Mouse (Mus musculus): ENCODE measurements at regions not wholly inside any gene's neighbourhood (a gene's known extent, or its start where the extent isn't known, plus 50 kb on each side); places are given as distances from the start of the nearest gene placed in this dataset.

DNA sequence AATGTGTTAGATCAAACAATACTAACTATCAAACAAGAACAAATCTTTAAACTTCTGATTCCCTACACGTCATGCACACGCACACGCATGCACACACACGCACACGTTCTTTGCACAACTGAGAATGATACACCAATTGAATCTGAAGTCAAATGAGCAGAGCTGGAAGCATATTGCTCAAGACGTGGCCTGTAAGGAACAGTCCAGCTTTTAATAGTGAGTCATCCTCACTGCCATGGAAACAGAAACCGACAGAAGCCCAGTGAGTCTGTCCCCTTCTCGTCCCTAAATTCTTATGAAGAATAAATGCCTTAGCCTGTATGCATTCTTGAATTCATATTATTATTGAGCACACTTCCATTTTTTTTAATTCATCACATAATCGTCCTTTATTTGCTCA lies 75.7 kb upstream of the Magi3 start:
- peak; percentile 65 for DNase-seq (ENCODE audit: extremely low read depth, insufficient read length, low spot score)

DNA sequence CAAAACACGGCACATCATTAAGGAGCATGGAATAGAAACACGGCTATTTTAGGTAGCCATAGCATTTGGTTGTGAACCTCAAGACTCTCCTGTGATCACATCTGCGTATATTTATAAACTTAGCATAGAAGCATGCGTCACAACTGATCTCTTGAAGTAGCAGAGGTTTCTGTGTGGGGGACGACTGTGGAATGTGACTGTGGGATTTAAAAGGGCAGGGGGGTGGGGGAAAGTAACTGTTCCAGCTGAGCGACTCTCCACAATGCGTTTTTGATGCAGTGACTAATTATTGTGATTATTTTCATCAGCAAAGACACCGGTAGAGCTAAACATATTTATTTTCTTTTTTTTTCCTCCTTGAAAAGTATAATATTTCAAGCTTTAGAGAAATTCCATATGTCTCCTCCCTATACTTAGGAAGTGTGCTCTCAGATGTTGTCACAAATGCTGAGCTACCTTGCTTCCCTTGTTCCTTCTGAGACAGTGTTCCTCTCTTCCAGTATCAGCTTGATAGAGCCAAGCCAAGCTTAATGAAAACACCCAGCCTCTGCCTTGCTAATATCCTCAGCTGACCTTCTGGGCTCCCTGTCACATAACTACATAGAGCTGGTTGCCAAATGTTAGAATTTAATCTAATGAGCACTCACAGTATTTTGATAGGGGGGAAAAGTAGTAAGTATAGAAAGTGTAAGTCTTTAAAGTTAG lies 75.0 kb upstream of the Magi3 start:
- no peak for DNase-seq (ENCODE audit: extremely low read depth, insufficient read length, low spot score)

DNA sequence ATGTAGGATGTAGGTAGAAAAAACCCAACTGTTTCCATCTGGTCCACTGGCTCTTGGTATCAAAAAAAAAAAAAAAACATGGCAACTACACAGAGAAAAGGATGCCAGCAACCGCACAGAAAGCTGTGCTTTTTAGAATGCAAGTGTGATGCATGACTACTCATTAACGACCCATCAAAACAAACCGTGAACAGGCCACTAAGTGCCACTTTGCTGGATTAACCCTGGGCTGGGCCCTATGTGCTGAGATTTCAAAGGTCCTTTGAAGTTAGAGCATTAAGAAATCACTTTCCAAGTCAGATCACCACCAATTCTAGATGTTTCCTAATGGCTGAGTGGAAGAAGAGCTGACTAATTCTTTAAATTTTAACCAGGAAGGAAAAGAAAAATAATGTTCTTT lies 73.7 kb upstream of the Magi3 start:
- DNase-seq (ENCODE audit: extremely low read depth, insufficient read length, low spot score), result no peak

DNA sequence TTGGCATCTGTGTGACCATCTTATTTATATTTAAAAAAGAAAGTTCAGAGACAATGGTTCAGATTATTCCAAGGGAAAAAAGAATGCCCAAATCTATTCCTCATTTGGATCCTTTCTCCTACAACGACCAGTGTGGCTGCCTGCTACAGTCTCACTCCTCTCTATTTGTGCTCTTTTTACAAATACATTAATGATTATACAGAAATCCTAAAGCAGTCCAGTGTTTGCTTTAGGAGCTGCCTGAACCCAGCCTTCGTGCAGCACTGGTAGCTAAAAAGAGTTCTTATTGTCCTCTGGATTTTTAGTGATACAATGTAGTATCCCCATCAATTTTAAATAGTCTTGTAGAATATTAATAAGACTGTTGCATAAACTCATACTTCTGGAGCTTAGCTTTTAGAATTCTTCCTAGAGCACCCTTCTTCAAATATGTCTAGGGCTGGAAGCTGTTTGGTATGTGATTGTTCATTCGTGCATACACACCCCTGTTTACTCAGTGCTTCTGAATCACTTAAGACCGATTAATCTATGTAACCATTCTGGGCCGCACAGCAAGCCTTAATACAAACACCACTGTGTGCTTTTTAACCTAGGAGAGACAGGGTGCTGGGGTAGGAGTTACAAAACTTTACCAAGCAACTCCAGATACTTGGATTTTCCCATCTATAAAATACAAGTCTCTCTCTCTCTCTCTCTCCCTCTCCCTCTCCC lies 69.0 kb upstream of the Magi3 start:
- no peak for DNase-seq (ENCODE audit: extremely low read depth, insufficient read length, low spot score)

DNA sequence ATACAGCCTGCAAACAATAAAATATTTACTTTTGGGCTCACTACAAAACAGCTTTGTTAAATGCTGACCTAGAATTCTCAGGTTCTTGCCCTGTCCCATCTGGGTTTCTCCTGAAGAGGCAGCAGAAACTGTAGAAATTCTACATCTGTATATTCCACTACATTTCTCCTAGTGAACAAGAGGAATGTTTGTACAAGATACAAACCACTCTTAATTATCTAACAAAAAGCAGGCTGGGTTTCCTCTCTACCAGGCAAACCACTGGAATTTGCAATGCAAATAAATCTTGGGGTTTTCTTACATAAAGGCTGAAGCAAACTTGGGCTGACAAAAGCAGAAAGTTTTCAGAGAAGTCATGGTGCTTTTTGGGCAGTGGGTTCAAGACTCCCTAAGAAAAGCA lies 67.7 kb upstream of the Magi3 start:
- no peak for DNase-seq (ENCODE audit: extremely low read depth, insufficient read length, low spot score)

DNA sequence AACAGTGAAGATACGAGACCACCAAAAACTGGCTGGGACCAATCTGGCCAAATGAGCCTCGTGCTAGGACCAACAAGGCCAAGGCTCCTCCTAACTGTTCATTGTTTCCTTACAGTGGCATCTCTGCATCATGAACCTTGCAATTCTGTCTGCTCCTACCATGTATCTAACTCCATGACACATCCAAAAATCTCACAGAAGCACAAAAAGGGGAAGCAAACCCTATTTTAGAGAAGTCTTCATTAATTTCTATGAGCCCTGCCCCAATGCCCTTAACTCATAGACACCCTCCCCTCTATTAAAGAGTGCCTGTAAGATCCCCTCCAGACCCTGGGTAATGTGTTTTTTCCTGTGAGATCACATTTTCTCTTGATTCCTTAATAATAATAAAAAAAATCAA lies 64.8 kb upstream of the Magi3 start:
- DNase-seq (ENCODE audit: extremely low read depth, insufficient read length, low spot score), result no peak

DNA sequence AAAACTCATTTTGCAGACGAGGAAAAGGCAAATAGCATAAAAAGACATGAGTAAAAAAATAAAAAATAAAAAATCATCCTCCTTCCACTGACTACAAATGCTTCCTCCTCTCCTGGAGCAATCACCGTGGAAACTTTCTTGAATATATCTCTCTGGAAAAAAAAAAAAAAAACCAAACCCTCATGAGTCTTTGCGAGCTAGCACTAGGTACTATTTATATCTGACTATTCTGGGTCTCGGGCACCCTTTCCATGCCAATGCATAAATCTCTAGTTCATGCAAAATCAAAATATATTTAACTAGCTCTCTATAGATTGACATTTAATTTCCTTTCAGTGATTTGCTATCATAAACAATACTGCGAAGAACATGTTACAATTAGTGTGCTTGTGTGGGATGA lies 63.7 kb upstream of the Magi3 start:
- DNase-seq (ENCODE audit: extremely low read depth, insufficient read length, low spot score), result no peak

DNA sequence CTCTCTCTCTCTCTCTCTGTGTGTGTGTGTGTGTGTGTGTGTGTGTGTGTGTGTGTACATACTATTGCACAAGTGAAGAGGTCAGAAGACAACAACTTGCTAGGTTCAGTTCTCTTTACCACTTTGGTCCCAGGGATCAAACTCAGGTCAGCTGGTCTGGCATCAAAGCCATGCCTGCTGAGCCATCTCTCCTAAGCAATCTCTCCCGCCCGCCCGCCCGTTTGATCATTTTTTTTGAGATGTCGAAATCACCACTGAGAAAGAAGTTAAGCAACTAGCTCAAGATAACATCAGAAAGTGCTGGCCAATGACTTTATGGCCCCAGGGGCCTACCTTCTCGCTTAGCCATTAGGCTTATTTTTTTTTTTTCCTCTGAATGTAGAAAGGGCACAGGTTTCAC lies 59.3 kb upstream of the Magi3 start:
- no peak for DNase-seq (ENCODE audit: extremely low read depth, insufficient read length, low spot score)

DNA sequence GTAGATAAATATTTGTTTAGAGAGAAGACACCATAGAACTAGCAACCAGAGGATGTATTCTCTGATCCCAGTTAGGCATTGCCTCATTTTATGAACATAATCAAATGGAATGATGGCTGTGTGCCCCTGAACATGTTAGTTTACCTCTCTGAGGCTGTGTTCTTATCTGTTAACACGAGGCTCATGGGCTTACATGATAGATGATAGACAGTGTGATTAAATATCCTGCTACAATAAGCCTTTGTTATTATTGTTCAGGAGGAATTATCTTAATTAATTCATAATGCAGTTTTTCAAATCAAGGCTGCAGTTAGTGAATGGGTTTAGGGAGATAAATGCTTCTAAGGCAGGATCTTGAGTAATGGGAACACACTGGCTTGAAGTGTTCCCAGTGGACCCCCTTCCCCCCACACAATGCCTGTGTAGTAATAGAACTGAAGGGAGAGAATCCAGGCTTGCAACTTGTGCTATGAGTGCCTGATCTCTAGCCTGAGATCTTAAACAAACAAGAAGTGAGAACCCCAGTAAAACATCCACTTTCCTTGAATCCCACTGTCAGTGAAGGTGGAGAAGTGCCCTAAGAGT lies 54.6 kb upstream of the Magi3 start:
- DNase-seq (ENCODE audit: extremely low read depth, insufficient read length, low spot score), result no peak

DNA sequence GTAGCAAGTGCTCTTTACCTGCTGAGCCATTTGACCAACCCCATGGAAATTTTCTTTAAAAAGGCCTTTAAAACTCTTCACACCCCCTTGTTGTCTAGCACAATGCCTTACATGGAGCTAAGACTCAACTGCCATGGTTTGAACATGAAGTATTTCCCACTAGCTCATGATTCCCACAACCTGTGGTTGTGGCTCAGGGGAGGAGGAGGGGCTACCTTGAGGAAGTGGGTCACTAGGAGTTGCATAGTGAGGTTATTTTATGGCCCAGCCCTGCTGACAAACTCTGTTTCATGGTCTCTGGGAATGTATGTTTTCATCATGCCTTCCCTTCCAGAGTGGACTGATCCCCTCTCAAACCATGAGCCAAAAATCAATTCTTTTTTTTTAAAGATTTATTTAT lies 53.9 kb upstream of the Magi3 start:
- DNase-seq (ENCODE audit: extremely low read depth, insufficient read length, low spot score), result no peak

All from 3134 (cell line).